Mouse (Mus musculus) adipocyte (in vitro differentiated cells): ENCODE results near the gene Rab5b.
"Not testable (repeated sequence)": the region's sequence is repeated elsewhere in the genome, so short reads cannot be mapped to it uniquely, and the experiment has no call there.

ENCODE experiments used
- DNase-seq: peaks from one replicate; pipeline ENCODE4 v3.0.0-alpha.2; 2016; ENCODE audit warnings: low spot score

The Rab5b gene

DNA sequence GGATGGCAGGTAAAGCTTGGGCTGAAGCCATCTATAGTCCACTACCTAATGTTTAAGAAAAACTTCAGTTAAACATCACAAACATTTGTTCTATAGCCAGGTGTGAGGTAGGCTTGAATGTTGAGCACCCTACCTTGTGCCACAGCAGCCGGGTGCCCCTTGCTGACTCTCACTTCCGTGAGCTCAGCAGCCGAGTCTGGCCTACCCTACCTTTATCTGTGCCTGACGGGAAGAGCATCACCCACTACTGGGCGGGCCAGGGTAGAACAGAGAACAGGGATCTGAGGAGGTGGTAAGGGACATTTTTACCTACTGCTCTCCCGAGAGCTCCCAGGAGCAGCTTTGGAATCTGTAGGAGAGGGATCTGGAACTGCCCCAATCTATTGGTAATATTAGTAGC is 53.3 kb downstream of the Rab5b start:
- DNase-seq = no peak

- no peak for DNase-seq
Measured at GRCm38 (mm10) chr10:128641871-128642270, 54.2 kb downstream of the Rab5b start.

DNA sequence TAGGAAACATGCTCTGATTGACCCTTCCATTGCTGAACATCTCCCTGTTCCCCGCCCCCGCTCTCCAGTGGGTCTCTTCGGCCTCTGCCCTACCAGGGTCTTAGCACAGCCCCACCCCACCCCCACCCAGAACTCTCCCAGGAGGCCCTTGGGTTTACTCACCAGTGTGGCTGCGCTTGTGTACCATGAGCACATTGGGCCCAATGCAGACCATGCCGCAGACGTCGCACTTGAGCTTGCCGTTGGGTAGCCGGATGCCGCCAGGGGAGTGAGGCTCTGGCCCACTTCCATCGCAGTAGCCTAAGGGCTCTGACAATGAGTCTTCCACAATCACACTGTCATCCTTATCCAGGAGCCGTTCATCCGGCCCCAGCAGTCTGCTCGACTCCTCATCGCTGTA is 55.2 kb downstream of the Rab5b start:
- DNase-seq = no peak

- DNase-seq = no peak
Measured at GRCm38 (mm10) chr10:128639999-128640398, 56.1 kb downstream of the Rab5b start.

GRCm38 (mm10) chr10:128637011-128637410 is 59.1 kb downstream of the Rab5b start:
- DNase-seq = no peak

- DNase-seq = no peak
Measured at GRCm38 (mm10) chr10:128636561-128636960, 59.5 kb downstream of the Rab5b start.

DNA sequence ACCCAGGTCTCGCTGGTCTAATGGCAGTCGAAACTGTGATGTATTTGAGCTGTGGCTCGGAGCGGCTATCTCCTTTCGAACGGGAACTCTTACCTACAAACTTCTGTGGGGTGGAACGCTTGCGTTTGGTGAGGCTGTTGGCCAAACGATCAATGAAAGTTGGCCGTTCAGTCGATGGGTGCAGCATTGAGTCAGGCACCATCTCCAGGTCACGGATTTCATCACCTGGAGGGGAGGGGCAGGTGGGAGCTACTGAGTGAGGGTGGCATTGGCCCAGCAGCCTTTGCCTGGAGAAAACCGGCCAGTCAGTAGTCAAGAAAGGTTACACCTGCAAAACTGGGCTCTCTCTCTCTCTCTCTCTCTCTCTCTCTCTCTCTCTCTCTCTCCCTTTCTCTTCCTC is 60.4 kb downstream of the Rab5b start:
- DNase-seq = no peak

- DNase-seq = no peak
Measured at GRCm38 (mm10) chr10:128631571-128631970, 64.5 kb downstream of the Rab5b start.

GRCm38 (mm10) chr10:128630306-128630705 is 65.8 kb downstream of the Rab5b start:
- DNase-seq = not testable (repeated sequence)

DNA sequence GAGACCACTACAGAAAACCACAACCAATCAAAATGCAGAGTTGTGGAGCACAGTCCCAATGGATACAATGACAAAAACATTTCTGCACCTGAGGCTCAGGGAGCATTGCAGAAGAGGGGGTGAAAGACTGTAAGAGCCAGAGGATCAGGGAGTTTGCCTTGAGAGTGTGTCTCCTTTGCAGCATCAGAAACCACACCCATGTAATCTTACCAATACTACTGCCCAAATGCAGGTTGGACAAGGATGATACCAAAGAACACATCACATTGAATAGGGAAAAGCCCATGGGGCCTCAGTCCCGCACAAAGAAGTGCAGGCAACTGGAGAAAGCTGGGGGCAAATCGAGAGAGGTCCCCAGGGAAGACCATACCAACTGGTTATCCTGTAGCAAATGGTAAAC is 66.3 kb downstream of the Rab5b start:
- no peak for DNase-seq

DNA sequence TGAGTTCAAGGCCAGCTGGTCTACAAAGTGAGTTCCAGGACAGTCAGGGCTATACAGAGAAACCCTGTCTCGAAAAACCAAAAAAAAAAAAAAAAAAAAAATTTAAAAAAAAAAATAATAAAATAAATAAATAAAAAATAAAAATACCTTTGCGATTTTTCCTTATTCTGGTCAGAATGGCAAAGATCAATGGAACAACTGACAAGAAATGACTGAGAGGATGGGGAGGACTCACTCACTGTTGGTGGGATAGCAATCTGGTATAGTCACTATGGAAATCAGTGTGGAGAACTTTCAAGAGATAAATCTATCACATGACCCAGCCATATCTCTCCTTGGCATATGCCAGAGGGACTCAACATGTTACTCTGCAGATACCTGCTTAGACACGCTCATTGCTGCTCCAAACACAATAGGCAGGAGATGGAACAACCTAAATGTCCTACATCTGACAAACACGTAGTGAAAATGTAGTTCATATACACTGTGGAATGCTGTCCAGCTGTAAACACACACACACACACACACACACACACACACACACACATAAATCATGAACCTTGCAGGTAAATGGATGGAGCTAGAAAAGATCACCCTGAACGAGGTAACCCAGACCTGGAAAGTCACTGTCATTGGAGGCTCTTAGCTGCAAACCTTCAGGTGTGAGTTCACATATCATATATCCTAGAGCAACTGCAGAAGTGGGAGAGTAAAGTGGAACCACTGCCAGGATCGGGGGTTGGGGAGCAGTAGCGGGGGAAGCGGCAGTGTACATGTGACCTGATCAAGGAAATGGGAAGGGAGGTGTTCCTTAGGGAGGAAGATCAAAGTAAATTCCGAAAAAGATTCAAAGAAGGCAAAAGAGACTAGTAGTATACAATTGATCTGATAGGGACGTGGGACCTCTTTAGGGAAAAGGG is 68.4 kb downstream of the Rab5b start:
- DNase-seq = no peak
